Mouse (Mus musculus): ENCODE data around the gene Pon2. TPM values are rescaled to one million over a fixed set of nuclear protein-coding genes. Genes with fewer than 3 reads are reported as not detected.

The Pon2 gene
- polyA plus RNA-seq (2017; shearing (Covaris generic)), result 77.9 TPM

GRCm38 (mm10) chr6:5298092-5298554 lies at the start of gene Pon2:
TSS of gene Pon2 (minus strand) at chr6:5298455.

GRCm38 (mm10) chr6:5255722-5256451 lies 42.4 kb downstream of the Pon2 start, which contains the start of gene Pon3:
TSS of gene Pon3 (minus strand) at chr6:5256286.

Other genes starting within 250 kb of the Pon2 start
- gene Pon1, start 104.5 kb downstream of the Pon2 start, polyA plus RNA-seq (2017; shearing (Covaris generic)), result not detected
- gene Pon3, start 42.2 kb downstream of the Pon2 start, polyA plus RNA-seq (2017; shearing (Covaris generic)), result 6.8 TPM
- gene Asb4, start 84.9 kb upstream of the Pon2 start, polyA plus RNA-seq (2017; shearing (Covaris generic)), result 0.08 TPM
- gene Pdk4, start 197.9 kb upstream of the Pon2 start, polyA plus RNA-seq (2017; shearing (Covaris generic)), result not detected